8 mouse cellular contexts compared by ENCODE assay signal in the genomic region with DNA sequence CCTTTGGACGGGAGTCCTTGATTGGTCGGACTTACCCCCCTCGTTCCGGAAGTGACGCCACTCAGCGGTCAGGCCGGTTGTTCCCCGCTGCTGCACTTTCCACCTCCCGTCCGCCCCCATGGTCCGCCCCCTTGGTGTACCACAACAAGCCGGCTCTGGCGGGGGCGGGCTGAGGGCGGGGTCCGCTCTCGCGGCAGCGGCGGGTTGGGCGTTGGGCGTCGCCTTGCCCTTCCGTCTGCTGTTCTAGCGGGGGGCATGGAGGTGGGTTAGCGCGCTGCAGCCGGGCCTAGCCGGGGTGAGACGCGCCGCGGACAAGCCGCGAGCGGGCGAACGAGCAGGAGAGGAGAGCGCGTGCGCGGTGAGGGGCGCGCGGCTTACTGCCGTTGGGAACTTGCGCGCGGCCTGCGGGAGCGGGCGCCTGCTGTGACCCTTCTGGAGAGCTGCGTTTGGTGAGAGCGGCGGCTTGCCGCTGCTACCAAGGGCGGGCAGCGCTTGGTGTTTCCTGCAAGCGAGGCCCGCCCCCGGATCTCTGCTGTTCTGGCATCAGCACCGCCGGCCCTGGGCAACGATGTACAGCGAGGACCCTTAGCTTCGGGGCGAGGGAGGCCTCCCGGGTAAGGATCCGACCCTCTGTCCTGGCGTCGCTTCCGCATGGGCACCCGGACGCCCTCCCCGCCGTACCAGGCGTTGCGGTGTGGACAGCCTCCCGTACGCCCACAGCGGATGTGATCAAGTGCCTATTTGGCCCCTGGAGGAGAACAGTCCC. TPM values are rescaled to one million over a fixed set of nuclear protein-coding genes. Genes with fewer than 3 reads are reported as not detected.
A peak's percentile ranks its signal among the peaks of the same experiment; 100 is the strongest.
DNase-seq lines count a peak whose midpoint lies in the region; ATAC-seq lines count a peak whose summit lies in the region.

No protein-coding gene starts in this region.

- peaks cover 32% of the 10 kb centered on the region for H3K36me3 ChIP-seq in hindbrain, embryonic 14.5 days (replicated peaks; ENCODE audit: control insufficient read depth, insufficient read depth)

- H3K9me3 ChIP-seq in hindbrain, embryonic 14.5 days (ENCODE audit: control insufficient read depth, low read length): no peaks in the 10 kb centered on the region

- peak overlapping the region; percentile 88 for H3K27ac ChIP-seq in hindbrain, embryonic 14.5 days

- peak overlapping the region; percentile 75 for H3K4me3 ChIP-seq in hindbrain, embryonic 14.5 days (replicated peaks; ENCODE audit: low read length)

- no peaks in the 10 kb centered on the region for H3K27me3 ChIP-seq in hindbrain, embryonic 14.5 days (ENCODE audit: control insufficient read depth, insufficient read depth, low read length)

- H3K4me1 ChIP-seq in hindbrain, embryonic 14.5 days (replicated peaks; ENCODE audit: control insufficient read depth, insufficient read depth, low read length): peaks cover 11% of the 10 kb centered on the region

- ATAC-seq in hindbrain, embryonic 14.5 days (ENCODE audit: low FRiP score): peak; percentile 97

- peak; percentile 100 for DNase-seq in R1 (ENCODE audit: low read depth, low spot score)
- peak; percentile 99 for DNase-seq in cerebellum, postnatal 25 days
- peak; percentile 91 to 93 for DNase-seq in frontal cortex, postnatal 25 days (ENCODE audit: low spot score in 2 of 2)
- DNase-seq in hindbrain, embryonic 14.5 days (ENCODE audit: low spot score): peak; percentile 98
- peak; percentile 97 for DNase-seq in layer of hippocampus, postnatal 36 days
- peak; percentile 100 for DNase-seq in lung, postnatal 36 days
- peak; percentile 99 for DNase-seq in retina, postnatal 1 day
- peak; percentile 99 to 100 for DNase-seq in urinary bladder, adult 18-20 months (ENCODE audit: low spot score in 2 of 2)

- peak overlapping the region; percentile 87 for H3K9ac ChIP-seq in hindbrain, embryonic 14.5 days

- H3K4me2 ChIP-seq in hindbrain, embryonic 14.5 days (replicated peaks): peak overlapping the region; percentile 73

- WGBS in hindbrain, embryonic 14.5 days: under 1% methylated on average over 81 of the region's 81 CpGs

RNA-seq across cellular contexts. Expression of a gene that starts 1.1 kb away (rescaled TPM):
- polyA plus RNA-seq in hindbrain, embryonic 14.5 days (2014; fragmentation: Nextera tagmentation; extraction: Ambion mirVana): 16.2 and 22.7 TPM in 2 replicates
- 10 to 100 TPM; 40.2 to 44.2 TPM for total RNA-seq in layer of hippocampus, postnatal 36 days (2021)

Comparison
In these comparisons a context has a peak if more than half of its experiments do, and no peak if none do; other contexts are left out.
1. Peak in every context shown above with its lines: DNase-seq, ATAC-seq, H3K4me3 ChIP-seq and H3K27ac ChIP-seq.